Mouse (Mus musculus) hematopoietic stem cell, adult 5-6 weeks (primary cell): ENCODE measurements around the gene Emb. TPM values are rescaled to one million over a fixed set of nuclear protein-coding genes. Genes with fewer than 3 reads are reported as not detected.
"Not testable (repeated sequence)": the region's sequence is repeated elsewhere in the genome, so short reads cannot be mapped to it uniquely, and the experiment has no call there.

Source experiments
- ATAC-seq, 2 experiments: fragments of 125-278 bp in 1 of 2; replicated peaks in 1 of 2; 2 replicates each; pipeline ENCODE4 v1.8.0; 2016 to 2017; ENCODE audit warnings: inconsistent platforms in 2 of 2, mild to moderate bottlenecking in 2 of 2, moderate number of reproducible peaks in 2 of 2, low read depth in 1 of 2, moderate TSS enrichment in 1 of 2; ENCODE audit not compliant: low FRiP score in 2 of 2, poor library complexity in 2 of 2, severe bottlenecking in 2 of 2, insufficient read depth in 1 of 2, low TSS enrichment in 1 of 2
- total RNA-seq: library from RNA; stranded (forward); fragments of 172-1452, 232-1000 nt; gene quantifications from 2 replicates; pipeline ENCODE4 v1.2.3, GENCODE M21; 2017

The Emb gene
- 349 and 424 TPM in 2 replicates for total RNA-seq

DNA sequence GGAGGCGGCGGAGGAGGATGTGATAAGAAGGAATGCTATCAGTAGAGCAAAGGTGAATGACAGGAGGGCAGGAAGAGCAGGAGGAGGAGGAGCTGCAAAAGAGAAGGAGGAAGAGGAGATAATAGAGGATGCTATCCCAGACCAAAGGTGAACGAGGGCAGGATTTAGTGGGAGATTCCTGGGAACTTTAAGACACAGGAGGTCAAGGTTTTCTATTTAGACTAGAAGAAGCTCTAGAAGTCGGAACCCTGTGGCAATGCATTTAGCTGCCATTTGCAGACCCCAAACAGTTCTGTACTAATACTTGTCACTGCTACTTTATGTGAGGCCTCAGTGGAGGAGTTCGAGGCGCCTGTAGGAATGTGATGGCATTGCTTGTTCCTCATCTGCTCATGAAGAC lies at the start of gene Emb:
TSS of gene Emb (plus strand) at position 301 of the 400 bp plus-strand sequence.
- no peak for ATAC-seq

DNA sequence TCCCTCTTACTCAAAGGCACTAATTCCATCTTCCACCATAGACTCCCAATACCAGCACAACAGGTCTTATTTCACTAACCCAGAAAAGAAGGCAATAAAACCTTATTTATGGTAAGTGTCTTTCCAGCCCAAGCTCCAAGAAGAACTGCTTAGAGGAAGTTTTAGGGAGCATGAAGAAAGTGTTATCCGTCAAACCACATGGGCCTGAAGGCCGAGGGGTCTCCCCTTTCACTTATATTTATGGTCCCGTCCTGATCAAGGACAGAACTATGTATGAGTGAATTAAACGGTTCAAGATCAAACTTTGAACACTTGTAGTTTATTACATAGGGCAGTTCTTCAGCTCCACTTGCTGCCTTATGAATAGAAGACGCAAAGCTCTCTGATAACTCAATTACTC lies 44.4 kb upstream of the Emb start:
- no peak for ATAC-seq

DNA sequence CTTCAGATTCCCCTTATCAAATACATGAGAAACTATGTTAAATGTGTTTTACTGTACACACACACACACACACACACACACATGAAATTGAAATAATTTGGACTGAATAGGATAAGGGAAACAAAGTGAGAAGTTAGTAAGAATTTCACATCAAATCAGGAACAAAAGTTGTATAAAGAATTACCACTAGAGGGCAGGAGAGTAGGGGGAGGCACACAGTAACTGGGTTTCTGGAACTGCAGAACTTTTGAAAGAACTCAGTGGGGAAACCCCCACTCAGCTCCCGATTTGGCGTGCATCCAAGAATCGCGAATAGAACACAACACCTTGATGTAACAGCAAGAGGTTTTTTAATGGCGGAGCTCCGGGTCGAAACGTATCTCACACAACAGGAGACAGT lies 43.3 kb upstream of the Emb start:
- ATAC-seq = no peak

DNA sequence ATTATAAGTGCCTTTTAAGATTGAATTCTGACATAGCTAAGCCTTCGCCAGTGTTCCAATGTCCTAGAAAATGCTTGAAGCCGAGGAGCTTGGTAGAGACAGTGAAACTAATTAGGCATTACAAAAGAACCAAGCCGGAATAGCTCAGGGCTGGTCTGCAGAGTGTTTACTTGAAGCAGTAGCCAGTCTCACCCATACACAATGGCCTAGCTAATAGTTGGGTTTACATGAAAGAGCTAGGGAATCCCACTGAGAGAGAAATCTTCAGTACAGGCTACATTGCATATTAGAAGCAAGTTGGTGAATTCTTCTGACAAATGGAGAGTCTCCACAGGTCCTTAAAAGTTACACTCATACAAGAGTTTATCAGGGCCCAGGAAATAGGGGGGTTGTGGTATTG lies 27.4 kb upstream of the Emb start:
- ATAC-seq = not testable (repeated sequence)

DNA sequence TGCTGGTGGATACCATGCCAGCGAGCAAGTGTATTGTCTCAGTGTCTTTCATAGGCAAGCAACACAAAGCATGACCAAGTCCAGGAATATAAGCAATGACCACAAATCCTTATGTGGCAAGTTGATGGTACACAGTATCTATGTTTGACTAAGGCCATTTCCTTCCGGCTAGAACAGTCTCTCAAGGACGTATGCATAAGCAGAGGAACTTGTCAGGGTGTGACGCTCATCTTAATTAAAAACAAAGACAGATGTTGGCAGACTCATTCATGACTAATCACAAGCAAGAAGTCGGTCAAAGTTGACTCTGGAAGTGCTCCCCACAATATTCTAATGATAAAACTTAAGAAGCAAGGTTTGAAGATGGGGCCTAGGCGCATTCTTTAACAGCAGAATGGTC lies 25.0 kb upstream of the Emb start:
- ATAC-seq = no peak

DNA sequence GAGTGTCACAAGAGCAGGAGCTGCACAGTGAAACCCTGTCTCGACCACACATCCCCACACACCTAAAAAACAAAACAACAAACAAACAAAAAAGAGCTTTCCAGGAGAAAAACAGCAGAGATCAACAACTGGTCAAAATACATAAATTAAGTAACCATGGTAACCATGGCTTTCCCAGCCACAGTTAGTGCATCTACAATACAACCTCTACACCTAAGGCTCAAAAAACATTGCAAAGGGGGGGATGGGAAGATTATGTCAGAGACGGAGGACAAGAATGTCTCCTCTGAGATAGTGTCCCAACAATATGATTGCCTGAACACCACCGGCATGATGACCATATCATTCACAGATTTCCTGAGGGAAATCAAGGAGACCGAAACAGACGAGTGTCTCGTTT lies 23.0 kb upstream of the Emb start:
- no peak for ATAC-seq

DNA sequence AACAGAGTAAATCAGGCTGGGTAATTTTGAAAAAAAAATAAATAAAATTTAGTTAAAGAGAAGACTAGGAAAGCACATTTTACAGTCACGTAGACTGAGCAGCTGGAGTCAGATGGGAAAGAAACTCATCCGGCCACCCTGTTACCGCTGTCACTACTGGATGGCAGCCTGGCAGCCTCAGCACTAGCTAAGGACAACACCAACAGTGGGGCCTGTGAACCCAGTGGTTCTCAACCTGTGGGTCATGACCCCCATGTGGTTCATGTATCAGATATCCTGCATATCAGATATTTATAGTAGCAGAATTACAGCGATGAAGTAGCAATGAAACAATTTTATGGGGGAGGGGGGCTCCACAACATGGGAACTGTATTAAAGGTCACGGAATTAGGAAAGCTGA lies 16.2 kb upstream of the Emb start:
- ATAC-seq = no peak

DNA sequence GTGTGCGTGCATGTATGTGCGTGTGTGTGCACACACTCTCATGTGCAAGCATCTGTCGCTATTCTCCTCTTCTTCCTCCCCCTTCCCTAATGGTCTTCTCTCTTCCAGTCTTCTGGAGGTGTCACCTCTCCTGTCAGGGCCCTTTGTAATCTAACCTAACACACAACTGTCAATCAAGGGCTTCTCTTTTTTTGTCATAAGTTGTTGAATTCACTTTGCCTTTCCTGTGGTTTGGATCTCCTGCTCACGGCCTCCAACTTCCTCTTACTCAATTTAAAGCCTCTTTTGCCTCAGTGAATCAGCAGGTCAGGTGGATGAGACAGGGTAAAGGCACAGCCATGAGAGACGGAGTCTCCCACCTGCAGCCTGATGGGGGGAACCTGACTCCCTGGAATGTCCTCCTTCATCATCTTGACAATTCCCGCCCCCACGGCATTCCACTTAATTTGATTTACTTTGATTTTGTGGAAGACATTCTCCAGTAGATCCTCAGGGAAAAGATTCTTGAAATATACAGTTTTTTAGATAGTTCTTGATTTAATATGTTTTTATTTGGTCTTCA lies 14.8 kb upstream of the Emb start:
- peak; percentile 74 to 77 for ATAC-seq

DNA sequence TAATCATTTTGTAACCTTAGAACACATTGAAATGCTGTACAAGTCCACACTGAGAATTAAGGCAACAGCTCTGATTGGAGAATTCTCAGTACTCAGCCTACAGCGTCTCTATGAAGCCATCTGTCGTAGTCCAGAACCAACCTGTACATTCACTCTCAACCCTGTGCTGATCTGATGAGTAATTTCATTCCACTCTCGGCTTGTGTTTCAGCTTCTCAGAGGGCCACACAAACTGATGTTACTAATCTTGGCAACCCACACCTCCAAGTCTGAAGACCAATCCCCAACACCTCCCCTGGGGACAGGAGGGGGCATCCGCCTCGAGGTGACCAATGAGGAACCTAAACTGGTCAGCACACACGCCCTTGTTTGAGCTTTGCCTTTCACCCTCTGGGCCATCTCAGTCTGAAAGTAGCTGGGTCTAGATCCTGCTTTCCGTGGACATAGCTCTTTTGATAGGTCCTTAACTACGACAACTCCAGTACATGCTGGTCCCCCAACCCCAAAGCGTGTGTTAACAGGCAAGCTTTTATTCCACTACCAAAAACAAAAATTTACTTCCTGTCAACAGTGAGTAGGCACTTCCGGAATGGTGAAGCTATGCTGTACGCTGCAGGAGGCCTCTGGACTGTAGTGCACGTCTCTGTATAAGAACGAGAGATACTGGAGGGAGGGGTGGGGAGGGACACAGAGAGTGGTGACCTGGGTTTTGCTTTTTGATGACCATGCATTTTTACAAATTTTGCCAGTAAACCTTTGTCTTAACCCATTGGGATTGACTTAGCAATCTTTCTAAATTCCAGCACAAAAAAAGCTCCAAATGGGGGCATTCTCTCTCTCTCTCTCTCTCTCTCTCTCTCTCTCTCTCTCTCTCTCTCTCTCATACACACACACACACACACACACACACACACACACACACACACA lies 12.5 kb upstream of the Emb start:
- peak; percentile 58 to 80 for ATAC-seq

DNA sequence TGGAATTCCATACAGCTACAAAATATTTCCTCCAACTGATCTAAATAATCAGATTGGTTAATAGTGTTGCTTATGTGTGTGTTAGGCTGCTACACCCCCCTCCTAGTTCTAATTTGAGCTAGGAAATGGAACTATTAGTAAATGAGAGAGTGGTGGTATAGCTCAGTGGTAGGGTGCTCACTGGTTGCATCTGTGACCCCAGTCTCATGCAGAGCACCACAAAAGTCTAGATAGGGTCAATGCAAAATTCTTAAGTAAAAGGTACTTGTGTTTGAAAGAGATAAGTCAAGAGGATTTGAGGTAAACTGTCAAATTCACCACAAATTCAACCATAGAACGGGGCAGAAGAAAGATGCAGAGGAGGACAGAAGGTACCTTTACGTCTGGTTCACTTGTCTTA lies 10.7 kb upstream of the Emb start:
- no peak for ATAC-seq

DNA sequence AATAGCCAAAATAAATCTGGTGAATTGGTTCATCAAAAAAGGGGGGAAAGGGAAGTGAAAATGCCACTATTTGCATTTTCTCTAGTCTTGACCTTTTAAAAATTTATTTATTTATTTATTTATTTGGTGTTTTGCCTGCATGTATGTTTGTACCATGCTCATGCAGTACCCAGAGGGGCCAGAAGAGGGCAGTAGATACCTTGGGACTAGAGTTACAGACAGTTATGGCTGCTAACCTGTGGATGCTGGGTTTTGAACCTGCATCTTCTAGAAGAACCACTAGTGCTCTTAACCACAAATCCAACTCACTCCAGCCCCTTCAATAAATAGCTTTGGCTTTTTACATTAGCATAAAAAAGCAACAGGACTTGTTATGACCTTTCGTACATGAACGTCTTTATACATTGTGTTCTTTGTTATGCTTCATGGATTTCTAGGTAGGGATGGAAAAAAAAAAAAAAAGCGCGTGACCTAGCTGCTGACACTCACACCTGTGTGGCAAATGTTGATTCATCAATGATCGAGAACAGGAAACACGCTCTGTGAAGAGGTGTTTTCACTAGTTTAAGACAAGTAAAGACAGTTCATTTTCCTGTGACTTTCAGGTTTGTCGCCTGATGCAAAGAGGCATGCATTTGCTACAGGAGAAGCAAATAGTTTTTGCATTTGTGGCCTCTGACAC lies 9.8 kb upstream of the Emb start:
- ATAC-seq = peak in 1 of 2 experiments; percentile 26; a peak in 1 of 4 replicates

DNA sequence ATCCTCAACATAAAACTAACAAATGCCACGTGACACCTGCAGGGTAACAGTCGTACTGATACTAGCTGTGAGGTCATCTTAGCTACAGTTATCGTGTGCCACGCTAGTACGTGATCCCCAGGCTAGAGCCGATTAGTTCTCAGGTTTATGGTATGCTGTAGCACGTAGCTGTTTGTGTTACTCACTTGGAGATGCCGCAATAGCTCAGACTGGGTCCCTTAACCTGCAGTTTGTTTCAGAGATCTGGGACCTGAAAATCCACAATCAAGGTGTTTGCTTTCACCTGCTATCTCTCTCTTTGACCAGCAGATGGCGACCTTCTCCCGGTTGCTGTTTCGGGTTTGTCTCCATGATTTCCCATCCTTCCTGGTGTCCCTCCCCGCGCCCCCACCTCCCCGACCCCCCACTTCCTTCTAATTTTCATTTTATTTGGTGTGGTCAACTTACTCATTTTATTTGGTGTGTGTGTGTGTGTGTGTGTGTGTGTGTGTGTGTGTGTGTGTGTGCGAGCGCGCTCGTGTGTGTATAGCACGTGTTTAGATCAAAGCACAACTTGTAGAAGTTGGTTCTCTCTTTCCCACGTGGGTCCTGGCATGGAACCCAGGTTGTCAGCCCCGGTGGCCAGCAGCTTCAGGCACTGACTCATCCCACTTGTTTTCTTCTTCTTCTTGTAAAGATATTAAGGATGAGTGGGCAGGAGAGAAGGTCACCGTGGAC lies 5.4 kb upstream of the Emb start:
- peak in 1 of 2 experiments; percentile 25; a peak in 1 of 4 replicates for ATAC-seq

DNA sequence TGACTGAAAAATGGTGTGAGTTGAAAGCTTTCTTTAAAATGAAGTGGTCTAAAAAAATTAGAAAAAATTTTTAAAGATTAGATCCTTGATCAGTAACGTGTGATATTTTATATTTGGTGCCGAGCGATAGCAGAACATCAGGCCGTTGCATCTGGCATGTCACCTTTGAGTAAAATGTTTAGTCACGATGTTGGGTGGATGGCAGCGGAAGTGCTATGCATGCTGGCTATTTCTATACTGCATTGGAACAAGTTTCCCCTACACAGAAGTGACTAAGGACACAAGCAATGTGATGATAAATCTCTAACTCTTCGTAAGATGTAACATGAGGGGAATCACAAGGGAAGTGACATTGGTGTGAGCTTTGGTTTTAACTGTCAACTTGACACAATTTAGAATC lies 3.7 kb upstream of the Emb start:
- no peak for ATAC-seq

DNA sequence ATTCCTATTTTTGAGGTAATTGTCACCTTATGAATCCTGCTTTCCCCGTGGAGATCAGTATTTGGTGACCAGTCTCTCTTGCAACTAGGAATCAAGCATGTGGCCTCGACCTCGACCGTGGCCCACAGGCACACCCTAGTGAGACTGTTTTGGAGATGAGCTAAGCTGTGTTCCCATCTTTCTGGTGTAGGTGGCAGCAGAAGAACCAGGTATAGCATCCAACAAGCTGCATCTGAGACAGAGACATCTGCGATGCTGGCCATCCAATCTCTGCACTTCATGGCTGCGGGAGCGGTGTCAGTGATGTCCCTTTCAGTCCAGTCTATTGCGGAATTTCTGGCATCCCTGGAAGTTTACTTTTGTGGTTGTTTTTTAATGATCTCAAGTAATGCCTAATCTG lies 2.3 kb upstream of the Emb start:
- no peak for ATAC-seq

DNA sequence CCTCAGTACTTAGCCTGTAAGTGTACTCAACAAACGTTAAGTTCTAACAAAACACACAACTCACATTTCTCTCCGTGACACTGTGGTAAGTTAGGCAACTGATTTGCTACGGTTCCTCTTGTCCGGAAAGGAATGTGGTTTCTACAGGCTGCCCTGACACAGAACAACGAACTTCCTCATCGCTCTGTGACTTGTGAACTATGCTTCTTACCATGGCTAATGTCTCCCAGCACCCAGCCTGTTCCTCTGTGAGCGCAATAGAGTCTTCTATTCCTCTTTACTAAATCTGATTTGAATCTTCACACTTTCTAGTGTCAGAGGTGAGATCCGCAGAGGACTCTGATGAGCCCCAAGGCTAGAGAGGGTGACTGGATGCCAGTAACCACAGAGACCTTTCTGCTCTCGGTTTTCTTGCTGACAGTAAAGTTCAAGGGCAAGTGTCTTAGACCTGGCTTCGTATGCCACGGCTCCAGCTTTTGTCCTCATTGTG lies 3.1 kb downstream of the Emb start:
- peak; percentile 98 to 99 for ATAC-seq

DNA sequence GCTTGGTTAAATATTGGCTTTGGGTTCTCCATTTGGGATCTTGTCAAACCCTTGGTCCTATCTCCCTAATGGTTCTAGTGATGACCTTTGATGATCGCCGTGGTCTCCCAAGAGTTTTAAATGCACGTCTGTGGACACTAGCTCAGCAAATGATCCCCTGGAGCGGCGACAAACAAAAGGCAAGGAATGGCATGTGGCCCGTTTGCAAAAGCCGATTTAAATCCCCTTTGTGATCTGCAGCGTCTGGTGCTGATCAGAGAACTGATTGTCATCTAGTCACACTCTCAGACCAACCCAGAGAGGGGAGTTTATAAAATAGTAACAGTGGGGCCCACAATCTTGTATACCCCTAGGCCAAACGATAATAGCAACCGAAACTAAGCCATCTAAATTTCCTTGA lies 7.1 kb downstream of the Emb start:
- ATAC-seq = no peak

DNA sequence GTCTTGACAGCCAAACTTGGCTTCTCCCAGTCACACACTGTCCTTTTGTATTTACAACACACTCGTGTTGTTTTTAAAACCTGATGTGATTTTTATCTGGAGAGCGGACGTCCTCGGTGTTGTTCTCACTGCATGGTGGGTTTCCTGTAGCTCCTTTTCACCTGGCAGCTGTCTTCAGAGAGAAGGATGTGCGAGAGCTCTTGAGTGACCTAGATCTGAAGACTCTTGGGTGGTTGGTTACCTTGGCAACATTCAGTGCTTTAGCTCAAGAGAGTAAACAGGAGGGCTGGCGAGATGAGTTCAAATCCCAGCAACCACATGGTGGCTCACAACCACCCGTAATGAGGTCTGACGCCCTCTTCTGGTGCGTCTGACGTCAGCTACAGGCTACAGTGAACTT lies 7.8 kb downstream of the Emb start:
- no peak for ATAC-seq
